Mouse (Mus musculus) G1E (cell line): Measurements from ENCODE around the gene Tmem235.

Experiments
- CTCF ChIP-seq: IDR thresholded peaks from 2 replicates; pipeline ENCODE4 v1.5.1; 2012; ENCODE audit warnings: low read depth, low read length, inconsistent platforms, mixed read lengths
- POLR2AphosphoS5 ChIP-seq: IDR thresholded peaks from 2 replicates; pipeline ENCODE4 v1.6.1; 2012; ENCODE audit warnings: low read depth, low read length, inconsistent platforms; ENCODE audit not compliant: insufficient replicate concordance

DNA sequence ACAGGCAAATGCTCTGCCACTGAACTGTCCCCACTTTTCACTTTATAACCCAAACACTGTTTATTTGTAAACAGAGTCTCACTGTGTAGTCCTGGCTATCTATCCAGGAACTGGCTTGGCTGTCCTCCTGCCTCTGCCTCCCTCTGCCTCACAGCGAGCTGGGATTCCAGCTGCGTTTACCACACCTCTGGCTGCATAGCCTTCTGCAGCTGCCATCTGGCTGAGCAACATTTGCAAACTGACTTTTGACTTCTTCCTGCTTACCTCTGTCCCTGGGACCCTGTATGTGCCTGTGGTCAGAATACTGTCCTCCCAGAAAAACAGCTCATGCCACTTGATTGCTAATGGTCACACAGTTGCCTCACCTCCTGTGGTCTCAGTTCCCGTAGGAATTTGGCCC lies 33.2 kb upstream of the Tmem235 start:
- no peak for TF ChIP-seq CTCF
- no peak for TF ChIP-seq POLR2AphosphoS5
